Mouse (Mus musculus) thymus, adult 2 months (tissue): ENCODE data around the gene Sulf2.

Experiments
- CTCF ChIP-seq: fragments of 200-500 bp; IDR thresholded peaks from 2 replicates; pipeline ENCODE4 v1.5.1; 2012; ENCODE audit warnings: mild to moderate bottlenecking, control low read depth, low read length, moderate library complexity, borderline replicate concordance; ENCODE audit not compliant: control insufficient read depth, poor library complexity, insufficient read depth; ENCODE audit errors: extremely low read depth
- POLR2A ChIP-seq: fragments of 200-500 bp; IDR thresholded peaks from 2 replicates; pipeline ENCODE4 v1.6.1; 2012; ENCODE audit warnings: mild to moderate bottlenecking, low read length, control low read depth, moderate library complexity; ENCODE audit not compliant: control insufficient read depth, poor library complexity, insufficient read depth; ENCODE audit errors: extremely low read depth

GRCm38 (mm10) chr2:166122781-166123180 is 32.7 kb downstream of the Sulf2 start:
- no peak for TF ChIP-seq POLR2A
- TF ChIP-seq CTCF = no peak
